Mouse (Mus musculus): ENCODE data around the gene Ttc34. TPM values are rescaled to one million over a fixed set of nuclear protein-coding genes. Genes with fewer than 3 reads are reported as not detected.
A peak's percentile ranks its signal among the peaks of the same experiment; 100 is the strongest.

Ttc34 gene
- polyA plus RNA-seq, 1 experiment from 2014 or later, result 0.45 TPM

GRCm38 (mm10) chr4:154854676-154855345 lies 17.6 kb downstream of the Ttc34 start:
- H3K4me2 ChIP-seq (ENCODE audit: low read depth, low read length), result peak overlapping the region; percentile 88; the same call in 1 of the 2 replicates
- no peak overlapping the region for H3K4me3 ChIP-seq (ENCODE audit: low read depth, low read length)
- ATAC-seq (ENCODE audit: low read depth) (no peak), DNase-seq (ENCODE audit: low spot score) (no peak)
- H3K4me1 ChIP-seq (ENCODE audit: control insufficient read depth, insufficient read depth, low read length), result 0 out of 2 replicates have a peak, but pooled peaks cover 3% of the 10 kb centered on the region
- no peak overlapping the region for H3K9ac ChIP-seq (ENCODE audit: low read depth, low read length)
- H3K27ac ChIP-seq (replicated peaks; ENCODE audit: low read depth, low read length), result no peak overlapping the region
- H3K36me3 ChIP-seq (ENCODE audit: control insufficient read depth, insufficient read depth, low read length), result no peaks in the 10 kb centered on the region
- 58% methylated on average over 12 of the region's 12 CpGs for WGBS
- H3K27me3 ChIP-seq (replicated peaks; ENCODE audit: control insufficient read depth, insufficient read depth, low read length), result peaks cover 40% of the 10 kb centered on the region
- H3K9me3 ChIP-seq (ENCODE audit: control insufficient read depth, low read length), result no peaks in the 10 kb centered on the region

DNA sequence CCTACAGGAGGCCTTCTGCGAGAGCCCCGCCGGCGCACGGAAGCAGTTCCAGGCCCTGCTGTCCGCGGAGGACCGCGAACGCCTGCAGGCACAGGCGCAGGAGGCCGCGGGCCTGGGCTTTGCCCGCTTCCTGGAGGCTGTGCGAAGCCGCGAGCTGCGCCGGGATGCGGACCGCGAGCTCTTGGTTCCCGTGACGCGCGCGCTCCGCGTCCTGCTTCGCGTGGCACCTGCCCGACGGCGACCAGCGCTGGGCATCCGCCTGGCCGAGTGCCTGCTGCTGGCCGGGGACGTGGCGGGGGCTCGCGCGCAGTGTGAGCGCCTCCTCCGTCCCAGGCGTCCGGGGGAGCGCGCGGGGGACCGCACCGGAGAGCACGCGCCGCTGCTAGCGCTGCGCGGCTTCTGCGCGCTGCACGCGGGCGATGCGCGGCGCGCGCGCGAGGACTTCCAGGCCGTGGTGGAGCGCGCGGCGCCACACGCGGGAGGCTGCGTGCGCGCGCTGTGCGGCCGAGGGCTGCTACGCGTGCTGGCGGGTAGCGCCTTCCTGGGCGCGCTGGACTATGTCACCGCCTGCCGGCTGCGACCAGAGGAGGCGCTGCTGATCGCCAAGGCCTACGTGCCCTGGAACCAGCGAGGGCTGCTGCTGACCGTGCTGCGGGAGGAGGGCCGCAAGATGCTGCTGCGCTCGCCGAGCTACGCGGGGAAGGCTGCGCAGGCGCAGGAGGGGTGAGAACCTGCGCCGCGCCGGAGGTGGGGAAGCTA lies 18.6 kb downstream of the Ttc34 start:
- Histone ChIP-seq H3K27me3 (replicated peaks; ENCODE audit: control insufficient read depth, insufficient read depth, low read length) (peaks cover 40% of the 10 kb centered on the region), H3K9me3 (ENCODE audit: control insufficient read depth, low read length) (no peaks in the 10 kb centered on the region), H3K27ac (replicated peaks; ENCODE audit: low read depth, low read length) (no peak overlapping the region), H3K36me3 (ENCODE audit: control insufficient read depth, insufficient read depth, low read length) (no peaks in the 10 kb centered on the region), H3K9ac (ENCODE audit: low read depth, low read length) (peak overlapping the region; percentile 60), H3K4me2 (ENCODE audit: low read depth, low read length) (peak overlapping the region; percentile 88), H3K4me3 (ENCODE audit: low read depth, low read length) (peak overlapping the region; percentile 52), H3K4me1 (ENCODE audit: control insufficient read depth, insufficient read depth, low read length) (0 out of 2 replicates have a peak, but pooled peaks cover 3% of the 10 kb centered on the region)
- 0% methylated on average over 10 of the region's 110 CpGs for WGBS
- DNase-seq (ENCODE audit: low spot score) (peak; percentile 91), ATAC-seq (ENCODE audit: low read depth) (peak; percentile 95)

DNA sequence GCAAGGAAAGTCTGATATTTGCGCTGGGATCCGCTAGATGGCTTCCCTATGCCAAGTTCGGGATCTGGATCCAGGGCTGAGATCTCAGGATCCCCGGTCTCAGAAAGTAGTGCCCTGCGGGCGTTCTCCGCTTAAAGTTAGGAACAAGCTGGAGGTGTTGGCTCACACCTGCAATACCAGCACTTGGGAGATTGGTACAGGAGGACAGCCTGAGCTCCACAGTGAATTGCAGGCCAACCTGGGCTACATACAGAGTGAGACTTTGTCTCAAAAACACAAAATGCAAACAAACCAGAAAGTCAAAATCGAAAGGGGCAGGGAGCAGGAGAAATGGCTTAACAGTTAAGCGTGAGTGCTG lies 19.2 kb downstream of the Ttc34 start:
- 0 out of 2 replicates have a peak, but pooled peaks cover 3% of the 10 kb centered on the region for H3K4me1 ChIP-seq (ENCODE audit: control insufficient read depth, insufficient read depth, low read length)
- no peak overlapping the region for H3K27ac ChIP-seq (replicated peaks; ENCODE audit: low read depth, low read length)
- no peaks in the 10 kb centered on the region for H3K9me3 ChIP-seq (ENCODE audit: control insufficient read depth, low read length)
- 19% methylated on average over 9 of the region's 9 CpGs for WGBS
- no peak for DNase-seq (ENCODE audit: low spot score)
- no peaks in the 10 kb centered on the region for H3K36me3 ChIP-seq (ENCODE audit: control insufficient read depth, insufficient read depth, low read length)
- ATAC-seq (ENCODE audit: low read depth), result no peak
- peak overlapping the region; percentile 52 for H3K4me3 ChIP-seq (ENCODE audit: low read depth, low read length)
- peak overlapping the region; percentile 60 for H3K9ac ChIP-seq (ENCODE audit: low read depth, low read length)
- peak overlapping the region; percentile 88 for H3K4me2 ChIP-seq (ENCODE audit: low read depth, low read length)
- peaks cover 40% of the 10 kb centered on the region for H3K27me3 ChIP-seq (replicated peaks; ENCODE audit: control insufficient read depth, insufficient read depth, low read length)

GRCm38 (mm10) chr4:154856882-154857281 lies 19.6 kb downstream of the Ttc34 start:
- 85% methylated on average over 7 of the region's 7 CpGs for WGBS
- Histone ChIP-seq H3K27me3 (replicated peaks; ENCODE audit: control insufficient read depth, insufficient read depth, low read length) (peaks cover 40% of the 10 kb centered on the region), H3K4me2 (ENCODE audit: low read depth, low read length) (peak overlapping the region; percentile 88)

DNA sequence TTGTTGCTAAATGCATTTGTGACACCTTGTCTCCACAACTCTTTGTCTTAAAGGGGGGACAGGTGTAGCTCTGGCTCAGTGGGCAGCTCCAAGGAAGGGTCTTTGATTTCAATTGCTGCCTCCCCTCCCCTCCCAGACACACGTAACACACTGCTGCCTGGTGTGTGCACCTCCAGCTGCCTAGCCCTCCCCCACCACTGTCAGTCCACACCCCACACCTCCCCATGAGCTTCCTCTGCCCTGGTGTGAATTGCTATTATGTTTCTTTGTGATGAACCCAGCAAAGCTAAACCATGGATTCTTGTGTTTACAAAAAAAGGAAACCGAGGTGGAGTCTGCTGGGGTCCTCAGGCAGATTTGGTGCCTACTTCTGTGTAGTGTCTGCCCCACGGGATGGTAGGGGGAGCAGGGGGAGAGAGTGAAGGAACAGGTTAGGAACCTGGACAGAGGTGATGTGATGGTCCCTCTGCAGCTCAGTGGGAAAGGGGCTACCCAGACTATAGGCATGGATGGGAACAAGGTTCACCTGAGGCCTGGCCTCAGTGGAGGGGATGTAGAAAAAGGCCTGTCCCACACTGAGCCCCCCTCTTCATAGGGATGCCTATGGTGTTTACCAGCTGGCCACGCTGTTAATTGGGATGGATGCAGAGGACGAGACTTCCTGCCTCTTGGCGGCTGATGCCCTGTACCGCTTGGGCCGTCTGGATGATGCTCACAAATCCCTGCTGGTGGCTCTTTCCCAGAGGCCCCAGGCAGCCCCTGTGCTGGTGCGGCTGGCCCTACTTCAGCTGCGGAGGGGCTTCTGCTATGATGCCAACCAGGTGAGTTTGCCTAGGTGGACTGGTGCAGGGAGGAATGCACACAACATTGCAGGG lies 20.3 kb downstream of the Ttc34 start:
- DNase-seq (ENCODE audit: low spot score) (no peak), ATAC-seq (ENCODE audit: low read depth) (no peak)
- H3K36me3 ChIP-seq (ENCODE audit: control insufficient read depth, insufficient read depth, low read length), result no peaks in the 10 kb centered on the region
- no peaks in the 10 kb centered on the region for H3K9me3 ChIP-seq (ENCODE audit: control insufficient read depth, low read length)
- H3K4me2 ChIP-seq (ENCODE audit: low read depth, low read length), result no peak overlapping the region
- no peak overlapping the region for H3K27ac ChIP-seq (replicated peaks; ENCODE audit: low read depth, low read length)
- peaks cover 40% of the 10 kb centered on the region for H3K27me3 ChIP-seq (replicated peaks; ENCODE audit: control insufficient read depth, insufficient read depth, low read length)
- 0 out of 2 replicates have a peak, but pooled peaks cover 3% of the 10 kb centered on the region for H3K4me1 ChIP-seq (ENCODE audit: control insufficient read depth, insufficient read depth, low read length)
- H3K9ac ChIP-seq (ENCODE audit: low read depth, low read length), result no peak overlapping the region
- no peak overlapping the region for H3K4me3 ChIP-seq (ENCODE audit: low read depth, low read length)
- 77% methylated on average over 10 of the region's 10 CpGs for WGBS

More at GRCm38 (mm10) chr4:154856882-154857281, 19.6 kb downstream of the Ttc34 start:
- 0 out of 2 replicates have a peak, but pooled peaks cover 3% of the 10 kb centered on the region for H3K4me1 ChIP-seq (ENCODE audit: control insufficient read depth, insufficient read depth, low read length)
- H3K4me3 ChIP-seq (ENCODE audit: low read depth, low read length), result peak overlapping the region; percentile 52
- ATAC-seq (ENCODE audit: low read depth) (no peak), DNase-seq (ENCODE audit: low spot score) (no peak)
- 0 out of 2 replicates have a peak overlapping the region, but pooled peaks have one; percentile 60 for H3K9ac ChIP-seq (ENCODE audit: low read depth, low read length)
- no peaks in the 10 kb centered on the region for H3K9me3 ChIP-seq (ENCODE audit: control insufficient read depth, low read length)
- no peak overlapping the region for H3K27ac ChIP-seq (replicated peaks; ENCODE audit: low read depth, low read length)
- H3K36me3 ChIP-seq (ENCODE audit: control insufficient read depth, insufficient read depth, low read length), result no peaks in the 10 kb centered on the region

GRCm38 (mm10) chr4:154858601-154859000 lies 21.3 kb downstream of the Ttc34 start:
- Histone ChIP-seq H3K9me3 (ENCODE audit: control insufficient read depth, low read length) (no peaks in the 10 kb centered on the region), H3K4me1 (ENCODE audit: control insufficient read depth, insufficient read depth, low read length) (0 out of 2 replicates have a peak, but pooled peaks cover 3% of the 10 kb centered on the region), H3K36me3 (ENCODE audit: control insufficient read depth, insufficient read depth, low read length) (no peaks in the 10 kb centered on the region), H3K4me2 (ENCODE audit: low read depth, low read length) (no peak overlapping the region), H3K27me3 (replicated peaks; ENCODE audit: control insufficient read depth, insufficient read depth, low read length) (peaks cover 40% of the 10 kb centered on the region), H3K9ac (ENCODE audit: low read depth, low read length) (no peak overlapping the region), H3K27ac (replicated peaks; ENCODE audit: low read depth, low read length) (no peak overlapping the region), H3K4me3 (ENCODE audit: low read depth, low read length) (no peak overlapping the region)
- ATAC-seq (ENCODE audit: low read depth) (no peak), DNase-seq (ENCODE audit: low spot score) (no peak)
- WGBS, result 74% methylated on average over 3 of the region's 3 CpGs

- no peaks in the 10 kb centered on the region for H3K36me3 ChIP-seq (ENCODE audit: control insufficient read depth, insufficient read depth, low read length)
- no peak overlapping the region for H3K4me3 ChIP-seq (ENCODE audit: low read depth, low read length)
- H3K27me3 ChIP-seq (replicated peaks; ENCODE audit: control insufficient read depth, insufficient read depth, low read length), result peaks cover 7% of the 10 kb centered on the region; the same call in 1 of the 2 replicates
- H3K4me2 ChIP-seq (ENCODE audit: low read depth, low read length), result no peak overlapping the region
- no peaks in the 10 kb centered on the region for H3K9me3 ChIP-seq (ENCODE audit: control insufficient read depth, low read length)
- ATAC-seq (ENCODE audit: low read depth) (no peak), DNase-seq (ENCODE audit: low spot score) (no peak)
- 77% methylated on average over 5 of the region's 5 CpGs for WGBS
- peaks cover 8% of the 10 kb centered on the region for H3K4me1 ChIP-seq (ENCODE audit: control insufficient read depth, insufficient read depth, low read length)
- no peak overlapping the region for H3K27ac ChIP-seq (replicated peaks; ENCODE audit: low read depth, low read length)
- no peak overlapping the region for H3K9ac ChIP-seq (ENCODE audit: low read depth, low read length)
Observed at GRCm38 (mm10) chr4:154861967-154862366, 24.7 kb downstream of the Ttc34 start.

GRCm38 (mm10) chr4:154863436-154863935 lies 26.2 kb downstream of the Ttc34 start:
- peak overlapping the region; percentile 75 for H3K27ac ChIP-seq (replicated peaks; ENCODE audit: low read depth, low read length)
- no peak overlapping the region for H3K4me3 ChIP-seq (ENCODE audit: low read depth, low read length)

More at GRCm38 (mm10) chr4:154863436-154863935, 26.2 kb downstream of the Ttc34 start:
- H3K36me3 ChIP-seq (ENCODE audit: control insufficient read depth, insufficient read depth, low read length), result no peaks in the 10 kb centered on the region
- H3K9ac ChIP-seq (ENCODE audit: low read depth, low read length), result no peak overlapping the region
- H3K27me3 ChIP-seq (replicated peaks; ENCODE audit: control insufficient read depth, insufficient read depth, low read length), result no peaks in the 10 kb centered on the region
- 92% methylated on average over 3 of the region's 3 CpGs for WGBS
- H3K9me3 ChIP-seq (ENCODE audit: control insufficient read depth, low read length), result no peaks in the 10 kb centered on the region
- H3K4me2 ChIP-seq (ENCODE audit: low read depth, low read length), result no peak overlapping the region
- ATAC-seq (ENCODE audit: low read depth) (no peak), DNase-seq (ENCODE audit: low spot score) (no peak)
- H3K4me1 ChIP-seq (ENCODE audit: control insufficient read depth, insufficient read depth, low read length), result peaks cover 8% of the 10 kb centered on the region

Data from embryonic facial prominence, embryonic 14.5 days (tissue).